Comparison of ENCODE assay signal across 8 mouse cellular contexts in genomic region chr6:5725611-5726236, GRCm38 (mm10). TPM values are rescaled to one million over a fixed set of nuclear protein-coding genes. Genes with fewer than 3 reads are reported as not detected.
DNase-seq lines count a peak whose midpoint lies in the region; ATAC-seq lines count a peak whose summit lies in the region.

TSS of gene Dync1i1 (plus strand) at chr6:5725639.

- intact Hi-C loops in heart, postnatal 10 days (cut with DNase I) = loop anchor here (5.0 kb wide), 1 partner anchor 72 kb away; no protein-coding TSS in a partner anchor

- H3K27me3 ChIP-seq in forebrain, embryonic 14.5 days (replicated peaks; ENCODE audit: control insufficient read depth, insufficient read depth, low read length) = no peaks in the 10 kb centered on the region
- peaks cover 11% of the 10 kb centered on the region; the same call in 1 of the 2 replicates for H3K27me3 ChIP-seq in lung, embryonic 15.5 days

- no peaks in the 10 kb centered on the region for H3K36me3 ChIP-seq in forebrain, embryonic 14.5 days (ENCODE audit: control insufficient read depth, insufficient read depth, low read length)
- no peaks in the 10 kb centered on the region for H3K36me3 ChIP-seq in lung, embryonic 15.5 days

- peak within 1 kb of the TSS; percentile 85 for H3K4me2 ChIP-seq in forebrain, embryonic 14.5 days (ENCODE audit: low read length)
- peak within 1 kb of the TSS; percentile 75 for H3K4me2 ChIP-seq in lung, embryonic 15.5 days

- DNase-seq in ES-CJ7 (ENCODE audit: low read depth, low spot score) = peak; percentile 54
- peak; percentile 82 for DNase-seq in cerebellum, adult 11 months
- peak; percentile 61 for DNase-seq in forebrain, embryonic 14.5 days (ENCODE audit: low spot score)
- peak; percentile 40 to 41 for DNase-seq in heart, postnatal 10 days
- peak; percentile 65 for DNase-seq in layer of hippocampus, adult 8-10 months (ENCODE audit: low spot score in 2 of 2)
- DNase-seq in ovary, postnatal 14 days (ENCODE audit: low spot score) = peak; percentile 7
- no peak for DNase-seq in spleen, adult 18-20 months

- under 1% methylated on average over 34 of the region's 40 CpGs for WGBS in forebrain, embryonic 14.5 days
- WGBS in lung, embryonic 15.5 days = under 1% methylated on average over 37 of the region's 40 CpGs

- H3K27ac ChIP-seq in forebrain, embryonic 14.5 days (ENCODE audit: low read depth, low read length) = peak within 1 kb of the TSS; percentile 65
- H3K27ac ChIP-seq in lung, embryonic 15.5 days = no peak within 1 kb of the TSS

- H3K4me3 ChIP-seq in forebrain, embryonic 14.5 days (ENCODE audit: low read depth, low read length) = peak within 1 kb of the TSS; percentile 43
- H3K4me3 ChIP-seq in lung, embryonic 15.5 days = peak within 1 kb of the TSS; percentile 43

- H3K9ac ChIP-seq in forebrain, embryonic 14.5 days (ENCODE audit: low read length) = peak within 1 kb of the TSS; percentile 67
- H3K9ac ChIP-seq in lung, embryonic 15.5 days = no peak within 1 kb of the TSS

- H3K4me1 ChIP-seq in forebrain, embryonic 14.5 days (ENCODE audit: control insufficient read depth, insufficient read depth, low read length) = peaks cover 5% of the 10 kb centered on the region; the same call in 1 of the 2 replicates
- H3K4me1 ChIP-seq in lung, embryonic 15.5 days = peaks cover 10% of the 10 kb centered on the region

- peak; percentile 90 for ATAC-seq in forebrain, embryonic 14.5 days
- ATAC-seq in lung, embryonic 15.5 days (ENCODE audit: borderline replicate concordance, extremely low read depth, low FRiP score, low TSS enrichment) = peak; percentile 88

- H3K9me3 ChIP-seq in forebrain, embryonic 14.5 days (replicated peaks; ENCODE audit: control insufficient read depth, low read length) = no peaks in the 10 kb centered on the region
- H3K9me3 ChIP-seq in lung, embryonic 15.5 days = no peaks in the 10 kb centered on the region

RNA-seq across cellular contexts. Expression of gene Dync1i1, which starts in this region (rescaled TPM):
- polyA plus RNA-seq in forebrain, embryonic 14.5 days (2014; fragmentation: Nextera tagmentation; extraction: Ambion mirVana) = 56.0 and 92.9 TPM in 2 replicates
- under 1 TPM; 0.35 to 0.86 TPM for total RNA-seq in heart, postnatal 10 days (2021)
- 100 to 1,000 TPM; 136 to 150 (median 140) TPM for total RNA-seq in layer of hippocampus, adult 8-10 months (2022)
- 1.1 and 1.3 TPM in 2 replicates for polyA plus RNA-seq in lung, embryonic 15.5 days (2015; fragmentation: Nextera tagmentation; extraction: Ambion mirVana)

Comparison
In these comparisons a context has a peak if more than half of its experiments do, and no peak if none do; other contexts are left out.
1. RNA of gene Dync1i1 (total RNA-seq): 136 to 150 TPM in layer of hippocampus, adult 8-10 months; 0.35 to 0.86 TPM in heart, postnatal 10 days; every median in the first group is over 10 times any median in the second.
2. RNA of gene Dync1i1 (polyA plus RNA-seq): 56.0 to 92.9 TPM in forebrain, embryonic 14.5 days; 1.1 to 1.3 TPM in lung, embryonic 15.5 days; every median in the first group is over 10 times any median in the second.
3. Peak in DNase-seq in heart, postnatal 10 days; RNA of the gene not detected or under 1 TPM.
4. DNase-seq: peak in ES-CJ7 (single experiment), cerebellum, adult 11 months (single experiment), forebrain, embryonic 14.5 days (single experiment), layer of hippocampus, adult 8-10 months (2 of 2) and ovary, postnatal 14 days (single experiment); none in spleen, adult 18-20 months (0 of 2).